Mouse (Mus musculus): ENCODE measurements around the gene Simc1. TPM values are rescaled to one million over a fixed set of nuclear protein-coding genes. Genes with fewer than 3 reads are reported as not detected.

Simc1 gene
- polyA plus RNA-seq (2012; rRNA removed), result 11.6 and 12.4 TPM in 2 replicates

DNA sequence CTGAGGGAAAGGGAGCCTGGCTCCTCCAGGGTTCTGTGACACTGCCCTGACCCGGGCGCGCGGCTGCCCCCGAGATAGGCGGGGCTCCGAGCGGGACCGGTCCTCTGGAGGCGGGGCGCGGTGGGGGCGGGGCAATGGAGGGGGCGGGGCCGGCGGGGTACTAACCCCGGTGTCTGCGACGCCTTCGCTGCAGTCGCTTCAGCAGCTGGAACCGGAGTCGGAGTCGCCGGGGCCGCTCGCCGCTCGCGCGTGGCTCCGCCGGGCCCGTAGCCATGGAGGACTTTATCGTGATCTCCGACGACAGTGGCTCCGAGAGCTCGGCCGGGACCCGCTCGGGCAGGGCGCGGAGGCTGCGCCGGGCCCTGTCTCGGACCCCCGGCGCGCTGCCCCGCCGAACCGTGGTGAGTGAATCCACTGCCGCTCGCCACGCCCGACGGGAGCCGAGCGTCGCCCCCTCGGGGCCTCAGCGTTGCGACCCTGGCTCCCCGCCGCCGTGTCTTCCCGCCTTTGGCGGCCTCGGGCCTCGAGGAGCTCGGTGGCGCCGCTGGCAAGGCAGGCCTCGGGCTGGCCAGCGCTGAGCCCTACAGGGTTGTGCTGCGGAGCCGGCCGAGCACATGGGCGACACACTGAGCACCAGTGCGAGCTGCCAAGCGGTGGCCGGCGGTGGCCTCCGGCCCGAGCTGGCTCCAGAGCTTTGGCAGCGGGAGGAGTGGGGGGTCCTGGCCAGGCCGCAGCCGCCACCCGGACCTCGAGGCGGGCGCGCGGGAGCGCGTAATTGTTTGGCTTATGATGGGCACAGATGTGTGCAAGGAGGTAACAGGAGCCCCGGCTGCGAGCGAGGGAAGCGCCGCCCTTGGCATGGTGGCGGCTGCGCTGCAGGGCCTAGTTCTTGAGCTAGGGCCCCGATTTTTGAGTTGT is at the start of gene Simc1:
TSS of gene Simc1 (plus strand) at position 176 of the 918 bp plus-strand sequence.
- no peak; the same call in 1 of the 2 replicates for TF ChIP-seq CTCF (IDR thresholded peaks at IDR 0.05; ENCODE audit: borderline replicate concordance, control insufficient read depth, extremely low read depth, insufficient read depth, low read length, poor library complexity)
- peak; percentile 94 for TF ChIP-seq POLR2A (IDR thresholded peaks at IDR 0.05; ENCODE audit: control insufficient read depth, extremely low read depth, insufficient read depth, low read length, poor library complexity)
- H3K36me3 ChIP-seq (ENCODE audit: control insufficient read depth, insufficient read depth, low read length), result no peaks in the 10 kb centered on the region
- H3K27ac ChIP-seq (ENCODE audit: control insufficient read depth, insufficient read depth, low read length), result no peak within 1 kb of the TSS
- DNase-seq, result peak; percentile 75
- H3K27me3 ChIP-seq (ENCODE audit: control insufficient read depth, insufficient read depth, low read length), result no peaks in the 10 kb centered on the region
- H3K4me1 ChIP-seq (replicated peaks; ENCODE audit: control insufficient read depth, insufficient read depth, low read length), result peaks cover 6% of the 10 kb centered on the region
- WGBS, result under 1% methylated on average over 105 of the region's 105 CpGs
- peak within 1 kb of the TSS; percentile 54 for H3K4me3 ChIP-seq (ENCODE audit: control insufficient read depth, insufficient read depth, low read length)

DNA sequence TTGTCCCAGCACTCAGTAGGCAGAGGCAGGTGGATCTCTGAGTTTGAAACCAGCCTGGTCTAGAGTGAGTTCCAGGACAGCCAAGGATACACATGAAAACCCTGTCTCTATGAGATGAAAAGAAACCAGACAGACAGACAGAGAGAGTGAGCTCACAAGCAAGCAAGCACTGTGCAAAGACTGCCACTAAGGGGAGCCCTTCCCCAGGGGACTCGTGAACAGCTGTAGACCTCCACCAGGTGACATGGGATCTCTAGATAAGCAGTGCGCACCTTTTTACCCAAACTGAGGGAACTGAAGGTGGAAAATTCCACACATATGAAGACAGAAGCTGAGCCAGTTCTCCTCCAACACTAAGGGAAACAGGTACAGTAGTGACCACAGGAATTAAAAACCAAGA is 46.5 kb upstream of the Simc1 start:
- WGBS, result 86% methylated on average over 2 of the region's 2 CpGs
- H3K4me1 ChIP-seq (replicated peaks; ENCODE audit: control insufficient read depth, insufficient read depth, low read length), result no peaks in the 10 kb centered on the region
- TF ChIP-seq CTCF (IDR thresholded peaks at IDR 0.05; ENCODE audit: borderline replicate concordance, control insufficient read depth, extremely low read depth, insufficient read depth, low read length, poor library complexity), result no peak
- no peak for TF ChIP-seq POLR2A (IDR thresholded peaks at IDR 0.05; ENCODE audit: control insufficient read depth, extremely low read depth, insufficient read depth, low read length, poor library complexity)
- H3K27me3 ChIP-seq (ENCODE audit: control insufficient read depth, insufficient read depth, low read length), result no peaks in the 10 kb centered on the region
- H3K4me3 ChIP-seq (ENCODE audit: control insufficient read depth, insufficient read depth, low read length), result no peak overlapping the region
- H3K27ac ChIP-seq (ENCODE audit: control insufficient read depth, insufficient read depth, low read length), result no peak overlapping the region
- DNase-seq, result peak; percentile 32
- peaks cover 42% of the 10 kb centered on the region for H3K36me3 ChIP-seq (ENCODE audit: control insufficient read depth, insufficient read depth, low read length)

DNA sequence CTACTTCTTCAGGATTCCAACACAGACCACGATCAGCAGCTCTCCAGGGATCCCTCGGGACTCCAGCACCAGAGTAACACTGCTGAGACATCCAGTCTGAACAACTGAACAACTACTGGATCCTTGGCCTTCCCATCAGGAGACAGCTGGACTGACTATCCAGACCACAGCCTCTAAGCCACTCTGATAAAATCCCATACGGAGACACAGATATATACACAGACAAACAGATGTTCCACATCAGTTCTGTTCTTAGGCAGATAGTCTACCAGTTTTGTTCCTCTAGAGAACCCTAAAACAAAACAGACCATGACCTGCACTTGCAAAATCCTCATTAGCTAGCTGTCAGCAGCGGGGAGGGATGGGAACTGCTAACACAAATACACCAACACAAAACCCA is 44.3 kb upstream of the Simc1 start:
- no peak for TF ChIP-seq CTCF (IDR thresholded peaks at IDR 0.05; ENCODE audit: borderline replicate concordance, control insufficient read depth, extremely low read depth, insufficient read depth, low read length, poor library complexity)
- no peak for TF ChIP-seq POLR2A (IDR thresholded peaks at IDR 0.05; ENCODE audit: control insufficient read depth, extremely low read depth, insufficient read depth, low read length, poor library complexity)
- Histone ChIP-seq H3K27ac (ENCODE audit: control insufficient read depth, insufficient read depth, low read length) (no peak overlapping the region), H3K36me3 (ENCODE audit: control insufficient read depth, insufficient read depth, low read length) (peaks cover 64% of the 10 kb centered on the region), H3K27me3 (ENCODE audit: control insufficient read depth, insufficient read depth, low read length) (no peaks in the 10 kb centered on the region), H3K4me3 (ENCODE audit: control insufficient read depth, insufficient read depth, low read length) (no peak overlapping the region), H3K4me1 (replicated peaks; ENCODE audit: control insufficient read depth, insufficient read depth, low read length) (no peaks in the 10 kb centered on the region)
- DNase-seq, result no peak
- WGBS, result 96% methylated on average over 4 of the region's 4 CpGs

GRCm38 (mm10) chr13:54468098-54469011 is 35.2 kb upstream of the Simc1 start, which contains the start of gene Thoc3:
TSS of gene Thoc3 (minus strand) at chr13:54468849.
- under 1% methylated on average over 67 of the region's 67 CpGs for WGBS
- Histone ChIP-seq H3K4me1 (replicated peaks; ENCODE audit: control insufficient read depth, insufficient read depth, low read length) (peaks cover 9% of the 10 kb centered on the region), H3K27me3 (ENCODE audit: control insufficient read depth, insufficient read depth, low read length) (no peaks in the 10 kb centered on the region), H3K4me3 (ENCODE audit: control insufficient read depth, insufficient read depth, low read length) (peak within 1 kb of the TSS; percentile 90), H3K36me3 (ENCODE audit: control insufficient read depth, insufficient read depth, low read length) (peaks cover 32% of the 10 kb centered on the region), H3K27ac (ENCODE audit: control insufficient read depth, insufficient read depth, low read length) (no peak within 1 kb of the TSS)
- peak; percentile 92 for DNase-seq
- TF ChIP-seq CTCF (IDR thresholded peaks at IDR 0.05; ENCODE audit: borderline replicate concordance, control insufficient read depth, extremely low read depth, insufficient read depth, low read length, poor library complexity) (peak; percentile 43; the same call in 1 of the 2 replicates), POLR2A (IDR thresholded peaks at IDR 0.05; ENCODE audit: control insufficient read depth, extremely low read depth, insufficient read depth, low read length, poor library complexity) (peak; percentile 82)

- no peak overlapping the region for H3K27ac ChIP-seq (ENCODE audit: control insufficient read depth, insufficient read depth, low read length)
- 20% methylated on average over 4 of the region's 4 CpGs for WGBS
- no peak for TF ChIP-seq CTCF (IDR thresholded peaks at IDR 0.05; ENCODE audit: borderline replicate concordance, control insufficient read depth, extremely low read depth, insufficient read depth, low read length, poor library complexity)
- DNase-seq, result no peak
- peak overlapping the region; percentile 90 for H3K4me3 ChIP-seq (ENCODE audit: control insufficient read depth, insufficient read depth, low read length)
- peaks cover 9% of the 10 kb centered on the region for H3K4me1 ChIP-seq (replicated peaks; ENCODE audit: control insufficient read depth, insufficient read depth, low read length)
- peaks cover 25% of the 10 kb centered on the region for H3K36me3 ChIP-seq (ENCODE audit: control insufficient read depth, insufficient read depth, low read length)
- H3K27me3 ChIP-seq (ENCODE audit: control insufficient read depth, insufficient read depth, low read length), result no peaks in the 10 kb centered on the region
Measured at GRCm38 (mm10) chr13:54469012-54469354, 34.6 kb upstream of the Simc1 start.

DNA sequence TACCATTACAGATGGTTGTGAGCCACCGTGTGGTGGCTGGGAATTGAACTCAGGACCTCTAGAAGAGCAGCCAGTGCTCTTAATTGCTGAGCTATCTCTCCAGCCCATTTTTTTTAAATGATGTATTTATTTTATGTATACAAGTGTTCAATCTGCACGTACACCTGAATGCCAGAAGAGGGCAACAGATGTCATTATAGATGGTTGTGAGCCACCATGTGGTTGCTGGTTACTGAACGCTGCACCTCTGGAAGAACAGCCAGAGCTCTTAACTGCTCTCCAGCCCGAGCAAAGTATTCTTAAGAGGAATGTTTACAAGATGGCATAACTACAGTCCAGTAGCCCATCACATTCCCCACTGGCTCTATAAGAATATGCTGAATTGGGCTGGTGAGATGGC is 31.6 kb upstream of the Simc1 start:
- H3K27ac ChIP-seq (ENCODE audit: control insufficient read depth, insufficient read depth, low read length), result no peak overlapping the region
- no peaks in the 10 kb centered on the region for H3K36me3 ChIP-seq (ENCODE audit: control insufficient read depth, insufficient read depth, low read length)
- DNase-seq, result no peak
- TF ChIP-seq CTCF (IDR thresholded peaks at IDR 0.05; ENCODE audit: borderline replicate concordance, control insufficient read depth, extremely low read depth, insufficient read depth, low read length, poor library complexity) (no peak), POLR2A (IDR thresholded peaks at IDR 0.05; ENCODE audit: control insufficient read depth, extremely low read depth, insufficient read depth, low read length, poor library complexity) (no peak)
- H3K27me3 ChIP-seq (ENCODE audit: control insufficient read depth, insufficient read depth, low read length), result no peaks in the 10 kb centered on the region
- WGBS, result 94% methylated on average over 4 of the region's 4 CpGs
- no peak overlapping the region for H3K4me3 ChIP-seq (ENCODE audit: control insufficient read depth, insufficient read depth, low read length)
- peaks cover 9% of the 10 kb centered on the region for H3K4me1 ChIP-seq (replicated peaks; ENCODE audit: control insufficient read depth, insufficient read depth, low read length)
